Mouse (Mus musculus) testis, adult 2 months (tissue): ENCODE data around the gene Dcst2.

Experiments
- CTCF ChIP-seq: fragments of 200-500 bp; IDR thresholded peaks from 2 replicates; pipeline ENCODE4 v1.5.1; 2012; ENCODE audit warnings: low read depth, mild to moderate bottlenecking, inconsistent platforms, low read length, moderate library complexity; ENCODE audit not compliant: control insufficient read depth, insufficient read depth, insufficient replicate concordance
- POLR2A ChIP-seq: fragments of 200-500 bp; IDR thresholded peaks from 2 replicates; pipeline ENCODE4 v1.6.1; 2012; ENCODE audit warnings: low read depth, mild to moderate bottlenecking, inconsistent platforms, low read length, moderate library complexity; ENCODE audit not compliant: control insufficient read depth

- no peak for TF ChIP-seq POLR2A
- TF ChIP-seq CTCF: no peak
Measured at GRCm38 (mm10) chr3:89395419-89395805, 33.6 kb downstream of the Dcst2 start.
